Mouse (Mus musculus) forebrain, embryonic 11.5 days (tissue): ENCODE results near the gene Unk. TPM values are rescaled to one million over a fixed set of nuclear protein-coding genes. Genes with fewer than 3 reads are reported as not detected.
"Not testable (repeated sequence)": the region's sequence is repeated elsewhere in the genome, so short reads cannot be mapped to it uniquely, and the experiment has no call there.

Experiments
- ATAC-seq: fragments of 200-750 bp; cut with Nextera tagmentation; replicated peaks from 2 replicates; pipeline ENCODE4 v1.8.0; 2017; ENCODE audit warnings: moderate TSS enrichment; ENCODE audit not compliant: low FRiP score
- DNase-seq: peaks from one replicate; pipeline ENCODE4 v3.0.0-alpha.2; 2017; ENCODE audit warnings: low spot score
- H3K27ac ChIP-seq: fragments of 300-500 bp; sonication (generic); 2 replicates; pipeline ENCODE4 v1.5.1; 2014; ENCODE audit warnings: low read depth, low read length
- H3K27me3 ChIP-seq: fragments of 300-500 bp; sonication (generic); 2 replicates; pipeline ENCODE4 v1.6.1; 2014; ENCODE audit warnings: mild to moderate bottlenecking, low read length, mixed read lengths; ENCODE audit not compliant: control insufficient read depth, insufficient read depth
- H3K36me3 ChIP-seq: fragments of 300-500 bp; sonication (generic); 2 replicates; pipeline ENCODE4 v1.6.1; 2014; ENCODE audit warnings: mild to moderate bottlenecking, low read length, moderate library complexity, mixed read lengths; ENCODE audit not compliant: control insufficient read depth, insufficient read depth
- H3K4me1 ChIP-seq: fragments of 300-500 bp; sonication (generic); replicated peaks from 2 replicates; pipeline ENCODE4 v1.6.1; 2014; ENCODE audit warnings: low read length, mixed read lengths; ENCODE audit not compliant: control insufficient read depth, insufficient read depth
- H3K4me2 ChIP-seq: fragments of 300-500 bp; sonication (generic); 2 replicates; pipeline ENCODE4 v1.6.1; 2014; ENCODE audit warnings: low read depth, mild to moderate bottlenecking, low read length, moderate library complexity, mixed read lengths; ENCODE audit not compliant: severe bottlenecking
- H3K4me3 ChIP-seq: fragments of 300-500 bp; sonication (generic); 2 replicates; pipeline ENCODE4 v1.5.1; 2014; ENCODE audit warnings: low read depth, low read length
- H3K9ac ChIP-seq: fragments of 300-500 bp; sonication (generic); 2 replicates; pipeline ENCODE4 v1.6.1; 2014; ENCODE audit warnings: low read length
- H3K9me3 ChIP-seq: fragments of 300-500 bp; sonication (generic); 2 replicates; pipeline ENCODE4 v1.6.1; 2016; ENCODE audit warnings: low read length, mixed read lengths; ENCODE audit not compliant: control insufficient read depth
- WGBS: fragments of 180-500 bp; shearing (Covaris S2); extraction: QIAGEN DNeasy Blood & Tissue Kit; methylation state at CpG from one replicate; pipeline ENCODE4 v1.1.7; 2014; 5-methylcytosine and 5-hydroxymethylcytosine counted together
- polyA plus RNA-seq: library from polyadenylated mRNA; unstranded; fragments of >200 nt; fragmentation: Nextera tagmentation; extraction: Ambion mirVana; gene quantifications from 2 replicates; pipeline ENCODE4 v1.2.1, GENCODE M21; 2014

Unk gene
- polyA plus RNA-seq, 1 experiment from 2014 or later = 48.5 TPM

GRCm38 (mm10) chr11:116088741-116089394 lies 58.7 kb downstream of the Unk start:
- H3K4me2 ChIP-seq = no peak overlapping the region
- H3K27ac ChIP-seq = no peak overlapping the region
- H3K4me3 ChIP-seq = no peak overlapping the region
- H3K9ac ChIP-seq = no peak overlapping the region
- peaks cover 3% of the 10 kb centered on the region; the same call in 1 of the 2 replicates for H3K4me1 ChIP-seq
- DNase-seq = no peak
- no peaks in the 10 kb centered on the region for H3K36me3 ChIP-seq
- ATAC-seq = no peak
- no peaks in the 10 kb centered on the region for H3K9me3 ChIP-seq
- H3K27me3 ChIP-seq = no peaks in the 10 kb centered on the region
- 86% methylated on average over 11 of the region's 11 CpGs for WGBS

GRCm38 (mm10) chr11:116089545-116089944 lies 59.4 kb downstream of the Unk start:
- Histone ChIP-seq H3K9ac (no peak overlapping the region), H3K4me3 (no peak overlapping the region), H3K4me1 (peaks cover 3% of the 10 kb centered on the region; the same call in 1 of the 2 replicates), H3K27me3 (no peaks in the 10 kb centered on the region), H3K9me3 (no peaks in the 10 kb centered on the region), H3K4me2 (no peak overlapping the region), H3K27ac (no peak overlapping the region), H3K36me3 (no peaks in the 10 kb centered on the region)
- ATAC-seq (no peak), DNase-seq (no peak)
- WGBS = 94% methylated on average over 6 of the region's 6 CpGs

GRCm38 (mm10) chr11:116091591-116091990 lies 61.5 kb downstream of the Unk start:
- Histone ChIP-seq H3K27ac (no peak overlapping the region), H3K9ac (no peak overlapping the region), H3K9me3 (no peaks in the 10 kb centered on the region), H3K4me3 (no peak overlapping the region), H3K27me3 (no peaks in the 10 kb centered on the region), H3K36me3 (no peaks in the 10 kb centered on the region), H3K4me1 (peaks cover 3% of the 10 kb centered on the region; the same call in 1 of the 2 replicates), H3K4me2 (no peak overlapping the region)
- no peak for DNase-seq
- 91% methylated on average over 6 of the region's 6 CpGs for WGBS
- no peak for ATAC-seq

- H3K9me3 ChIP-seq, ATAC-seq, DNase-seq, H3K27me3 ChIP-seq, H3K9ac ChIP-seq, H3K4me1 ChIP-seq, H3K4me3 ChIP-seq, H3K4me2 ChIP-seq, H3K27ac ChIP-seq, H3K36me3 ChIP-seq: not testable (repeated sequence)
- 94% methylated on average over 6 of the region's 6 CpGs for WGBS
These were observed 62.8 kb downstream of the Unk start for GRCm38 (mm10) chr11:116092959-116093358.

GRCm38 (mm10) chr11:116093771-116094565 lies 63.8 kb downstream of the Unk start:
- no peaks in the 10 kb centered on the region for H3K36me3 ChIP-seq
- 72% methylated on average over 16 of the region's 16 CpGs for WGBS
- no peak overlapping the region for H3K27ac ChIP-seq
- DNase-seq (no peak), ATAC-seq (no peak)
- H3K4me1 ChIP-seq = no peaks in the 10 kb centered on the region
- H3K4me3 ChIP-seq = no peak overlapping the region
- no peak overlapping the region for H3K9ac ChIP-seq
- no peaks in the 10 kb centered on the region for H3K27me3 ChIP-seq
- no peaks in the 10 kb centered on the region for H3K9me3 ChIP-seq
- no peak overlapping the region for H3K4me2 ChIP-seq

- no peaks in the 10 kb centered on the region for H3K4me1 ChIP-seq
- ATAC-seq = no peak
These were observed 65.5 kb downstream of the Unk start for GRCm38 (mm10) chr11:116095573-116095972.

GRCm38 (mm10) chr11:116096213-116097108 lies 66.3 kb downstream of the Unk start:
- no peak overlapping the region for H3K4me2 ChIP-seq
- whole genome bisulfite sequencing = 90% methylated on average over 5 of the region's 5 CpGs
- peaks cover under 1% of the 10 kb centered on the region; the same call in 1 of the 2 replicates for H3K4me1 ChIP-seq
- no peak overlapping the region for H3K9ac ChIP-seq
- no peaks in the 10 kb centered on the region for H3K36me3 ChIP-seq
- ATAC-seq (no peak), DNase-seq (peak; percentile 68)
- no peaks in the 10 kb centered on the region for H3K9me3 ChIP-seq
- H3K27ac ChIP-seq = no peak overlapping the region
- H3K4me3 ChIP-seq = no peak overlapping the region
- H3K27me3 ChIP-seq = no peaks in the 10 kb centered on the region

More at GRCm38 (mm10) chr11:116095573-116095972, 65.5 kb downstream of the Unk start:
- no peak overlapping the region for H3K27ac ChIP-seq
- no peaks in the 10 kb centered on the region for H3K9me3 ChIP-seq
- no peak overlapping the region for H3K4me2 ChIP-seq
- no peaks in the 10 kb centered on the region for H3K36me3 ChIP-seq
- H3K9ac ChIP-seq = no peak overlapping the region
- H3K27me3 ChIP-seq = no peaks in the 10 kb centered on the region
- no peak for DNase-seq
- H3K4me3 ChIP-seq = no peak overlapping the region
- whole genome bisulfite sequencing = 87% methylated on average over 3 of the region's 3 CpGs

GRCm38 (mm10) chr11:116098711-116099460 lies 68.8 kb downstream of the Unk start:
- H3K4me1 ChIP-seq = peaks cover 13% of the 10 kb centered on the region
- no peak overlapping the region for H3K9ac ChIP-seq
- no peak for DNase-seq
- no peak overlapping the region for H3K4me2 ChIP-seq
- H3K27me3 ChIP-seq = no peaks in the 10 kb centered on the region
- H3K27ac ChIP-seq = no peak overlapping the region
- H3K4me3 ChIP-seq = no peak overlapping the region
- 78% methylated on average over 14 of the region's 14 CpGs for WGBS
- ATAC-seq = no peak
- H3K9me3 ChIP-seq = no peaks in the 10 kb centered on the region
- no peaks in the 10 kb centered on the region for H3K36me3 ChIP-seq
